Mouse (Mus musculus) mouse trophoblast stem cell (cell line): Measurements from ENCODE around the gene Zfp105.

Experiments
- in situ Hi-C, 2 experiments: fragments of 300-500 bp; cut with MseI, MboI; formaldehyde crosslinking; loops; 2 replicates in 1 of 2; 3 replicates in 1 of 2; pipeline ENCODE4 v1.15.1; 2025

The Zfp105 gene

DNA sequence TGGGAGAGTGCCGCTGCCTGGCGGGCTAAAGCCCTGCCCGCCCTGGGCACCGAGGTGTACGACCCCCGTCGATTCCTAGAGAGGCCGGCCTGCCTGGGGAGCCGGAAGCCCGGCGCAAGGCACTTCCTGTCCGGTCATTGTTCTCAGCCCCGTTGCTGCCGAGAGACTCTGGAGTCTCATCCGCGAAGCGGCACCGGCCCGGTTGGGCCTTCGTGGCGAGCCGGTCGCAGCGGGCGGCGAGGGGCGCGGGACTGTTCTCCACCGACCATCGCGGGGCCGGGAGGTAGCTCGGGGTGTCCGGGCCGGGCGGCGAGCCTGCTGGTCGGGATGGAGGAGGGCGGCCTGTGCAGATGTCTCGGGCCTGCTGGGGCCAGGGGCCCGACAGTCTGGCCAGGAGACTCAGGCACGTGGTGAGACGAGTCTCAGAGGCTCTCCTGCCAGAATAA, at the start of gene Zfp105:
Zfp105 (plus strand) TSS at position 137 of the 446 bp plus-strand sequence.
- in situ Hi-C loops, result no loop called here

GRCm38 (mm10) chr9:122874653-122875052, 48.2 kb upstream of the Zfp105 start:
- in situ Hi-C loops, result no loop called here

- in situ Hi-C loops, result no loop called here
These were observed 47.7 kb upstream of the Zfp105 start for GRCm38 (mm10) chr9:122875145-122875544.

DNA sequence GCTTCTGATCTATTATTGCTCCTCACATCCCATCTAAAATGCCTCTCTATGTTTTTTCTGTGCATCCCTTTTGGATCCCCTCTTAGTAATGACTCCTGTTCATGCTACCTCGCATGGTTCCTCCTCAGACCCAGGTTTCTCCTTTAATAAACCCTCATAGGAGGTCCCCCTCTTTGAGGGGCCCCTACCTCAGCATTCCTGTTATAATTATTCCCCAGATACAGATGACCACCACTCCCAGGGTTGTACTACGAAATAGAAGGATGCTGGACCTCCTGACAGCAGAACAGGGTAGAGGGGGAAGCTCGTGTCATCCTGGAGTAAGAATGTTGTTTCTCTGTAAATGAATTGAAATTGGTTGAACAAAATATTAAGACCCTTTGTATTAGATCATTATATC, 37.5 kb upstream of the Zfp105 start, which contains the start of gene Zkscan7:
Zkscan7 (plus strand) TSS at position 301 of the 400 bp plus-strand sequence.
- in situ Hi-C loops, result no loop called here

DNA sequence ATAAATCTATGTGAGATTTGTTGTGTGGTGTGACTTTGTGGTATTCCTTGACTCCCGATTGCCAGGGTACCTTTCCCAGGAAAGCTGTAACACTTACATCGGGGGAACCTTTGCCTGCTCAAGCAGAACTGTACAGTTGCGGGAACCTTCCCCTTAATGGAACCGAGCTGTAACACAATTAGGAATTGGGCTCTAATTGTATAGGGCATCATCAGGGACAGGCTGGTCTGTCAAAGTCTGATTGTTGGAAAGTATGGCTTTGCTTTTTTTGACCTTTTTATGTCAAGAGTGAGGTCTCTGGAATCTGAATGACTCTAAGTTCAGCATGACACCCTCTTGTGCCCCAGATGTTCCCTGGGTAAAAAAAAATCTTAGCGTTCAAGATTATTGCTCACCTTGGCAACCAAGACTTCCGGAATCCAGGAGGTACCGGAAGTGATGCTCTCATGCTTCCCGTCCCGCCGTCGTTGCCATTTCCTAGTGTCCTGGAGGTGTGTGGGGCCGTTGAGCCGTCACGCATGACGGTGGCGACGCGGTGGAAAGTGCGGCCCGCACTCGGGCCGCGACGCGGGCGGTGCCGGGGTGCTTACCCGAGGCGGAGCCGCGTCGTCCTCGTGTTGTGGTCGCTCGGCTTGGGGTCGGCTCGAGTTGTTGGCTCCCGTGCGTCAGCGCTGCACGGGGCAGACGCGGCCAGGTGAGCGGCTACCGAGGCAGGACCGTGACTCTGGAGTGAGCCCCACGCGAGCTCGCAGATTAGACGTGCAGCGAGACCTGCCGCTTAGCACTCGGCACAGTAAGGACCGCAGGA, 36.3 kb upstream of the Zfp105 start:
- in situ Hi-C loops, result no loop called here

DNA sequence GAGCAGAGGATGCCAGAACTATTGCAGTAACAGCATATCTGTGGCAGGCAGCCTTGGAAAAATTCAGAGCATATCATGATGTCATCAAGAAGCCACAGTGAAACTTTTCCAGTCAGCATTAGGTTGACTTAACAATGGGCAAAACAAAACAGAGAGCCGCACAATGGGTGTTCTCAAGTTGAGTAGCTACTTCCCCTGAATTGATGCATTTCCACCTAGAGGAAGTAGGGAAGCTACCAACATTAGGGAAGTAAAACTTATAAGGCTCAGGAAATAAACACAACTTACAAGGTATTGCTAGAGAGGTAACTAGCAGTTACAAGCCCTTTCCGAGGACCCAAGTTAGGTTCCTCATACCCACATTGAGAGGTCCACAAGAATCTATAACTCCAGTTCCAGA, 21.8 kb upstream of the Zfp105 start:
- in situ Hi-C loops, result no loop called here

DNA sequence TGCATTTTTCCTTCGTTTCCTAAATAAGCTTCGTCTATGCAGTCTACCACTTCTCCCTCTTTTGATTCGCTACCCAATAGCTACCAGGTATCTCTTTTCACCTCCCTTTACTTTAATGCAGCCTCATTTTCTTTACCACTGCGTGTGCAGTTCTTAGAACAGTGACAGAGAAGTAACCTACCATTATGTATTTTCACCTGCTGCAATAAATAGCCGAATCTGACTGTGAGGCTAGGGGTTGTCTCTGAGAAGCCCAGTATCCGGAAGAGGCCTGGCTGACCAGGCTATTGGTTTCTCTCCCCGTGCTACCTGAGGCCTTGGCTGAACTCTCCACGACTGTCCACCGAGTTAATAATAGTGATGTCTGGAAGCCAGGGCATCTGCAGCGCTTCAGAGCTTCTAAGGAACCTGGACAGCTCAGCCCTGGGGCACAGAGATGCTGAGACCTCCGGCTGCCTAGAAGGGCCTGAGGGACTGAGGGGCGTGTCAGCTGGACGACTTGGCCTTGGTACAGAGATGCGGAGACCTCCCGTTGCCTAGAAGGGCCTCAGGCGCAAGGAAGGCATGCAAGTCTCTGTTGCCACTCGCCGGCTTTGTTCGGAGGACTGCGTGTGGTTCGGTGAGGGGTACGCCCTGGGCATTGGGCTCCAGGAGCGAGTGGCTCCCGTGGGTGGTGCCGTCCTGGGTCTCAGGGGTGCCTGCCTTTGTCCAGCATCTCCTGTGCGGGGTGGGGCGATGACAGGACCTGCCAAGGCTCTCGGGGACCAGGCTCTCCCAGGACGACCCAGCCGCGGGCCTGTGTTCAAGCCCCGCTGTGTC, 19.9 kb upstream of the Zfp105 start:
- in situ Hi-C loops, result no loop called here

- in situ Hi-C loops, result no loop called here
These were observed 436 bp upstream of the Zfp105 start for GRCm38 (mm10) chr9:122922436-122922835.

DNA sequence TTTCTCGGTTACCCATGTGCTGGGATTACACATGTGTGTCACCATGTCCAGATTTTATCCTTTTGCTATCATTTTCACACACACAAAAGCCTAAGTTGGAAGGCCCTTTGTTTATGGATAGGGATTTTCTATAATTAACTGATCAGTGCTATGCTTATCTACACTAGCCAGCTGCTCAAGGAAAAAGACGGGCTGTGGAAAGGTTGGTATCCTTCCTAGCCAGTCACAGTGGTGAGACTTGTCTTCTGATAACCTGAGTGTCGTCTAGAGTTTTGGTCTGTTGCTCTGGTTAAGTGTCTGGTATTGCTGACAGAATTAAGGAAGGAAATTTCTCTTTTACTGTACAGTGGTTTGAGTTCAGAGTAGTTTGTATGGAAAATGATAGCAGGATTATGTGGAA, 6.0 kb downstream of the Zfp105 start:
- in situ Hi-C loops, result no loop called here

GRCm38 (mm10) chr9:122950643-122951475, 28.0 kb downstream of the Zfp105 start, which contains the start of the genes 1110059G10Rik and Kif15:
Gene 1110059G10Rik (minus strand): TSS chr9:122951000.
Gene Kif15 (plus strand): TSS chr9:122951046.
- in situ Hi-C loops, result no loop called here
